Mouse (Mus musculus) heart, postnatal 0 days (tissue): ENCODE data around the gene Pafah1b2.

Experiments
- CTCF ChIP-seq: IDR thresholded peaks from 2 replicates; pipeline ENCODE4 v1.5.1; 2016; ENCODE audit warnings: antibody characterized with exemption, control low read depth, low read depth
- EP300 ChIP-seq: IDR thresholded peaks from 2 replicates; pipeline ENCODE4 v1.6.1; 2016; ENCODE audit warnings: antibody characterized with exemption, low read depth

DNA sequence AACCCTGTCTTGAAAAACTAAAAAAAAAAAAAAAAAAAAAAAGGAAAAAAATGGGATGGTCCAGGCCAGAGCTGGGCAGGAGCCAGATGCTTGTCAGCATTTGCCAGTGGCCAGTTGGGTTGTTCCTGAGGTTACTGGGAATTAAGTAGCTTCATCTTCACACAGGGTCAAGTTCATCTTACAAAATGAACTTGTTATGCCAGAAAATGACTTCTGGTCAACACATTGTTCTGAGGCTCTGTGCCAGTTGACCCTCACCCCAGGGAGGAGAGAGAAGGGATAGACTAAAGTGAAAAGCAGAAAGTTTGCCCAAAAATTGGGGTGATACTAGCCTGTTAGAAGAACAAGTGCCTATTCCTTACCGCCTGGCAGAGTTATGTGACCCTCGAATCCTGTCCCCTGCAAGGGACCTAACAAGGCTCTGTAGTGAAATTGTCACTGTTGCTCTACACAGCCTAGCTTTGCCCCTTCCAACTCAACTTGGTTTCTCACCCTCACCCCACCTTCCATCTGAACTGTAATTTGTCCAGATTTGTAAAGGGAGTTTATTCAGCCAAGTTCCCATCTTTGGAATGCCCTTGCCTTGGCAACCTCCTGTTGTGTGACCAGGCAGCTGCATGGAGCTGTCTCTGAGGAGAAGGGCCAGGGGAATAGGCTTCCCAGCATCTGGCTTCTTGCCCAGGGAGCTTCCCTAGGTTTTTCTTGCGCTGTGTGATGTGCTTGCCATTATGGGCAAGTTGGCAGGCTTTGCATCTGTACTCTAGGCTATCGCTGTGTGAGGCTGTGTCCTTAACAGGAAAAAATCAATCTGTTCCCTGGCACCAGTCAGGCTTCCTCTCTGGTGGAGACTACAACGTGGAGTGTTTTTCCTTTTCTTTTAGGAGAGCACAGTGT is 95.2 kb downstream of the Pafah1b2 start:
- TF ChIP-seq CTCF (no peak), EP300 (no peak)
